ENCODE assay signal across 23 mouse cellular contexts in genomic region chr5:17586518-17587210, GRCm38 (mm10). TPM values are rescaled to one million over a fixed set of nuclear protein-coding genes. Genes with fewer than 3 reads are reported as not detected.
DNase-seq lines count a peak whose midpoint lies in the region; ATAC-seq lines count a peak whose summit lies in the region.
"Had no signal": no experiment of that assay in that cellular context is flagged by ENCODE, and none has a peak within 500 bp of the region (broad histone marks: within the 10 kb centered on the region; RNA-seq: fewer than 3 reads in every experiment).

No protein-coding gene starts in this region.

- H3K4me2 ChIP-seq in neural tube, embryonic 13.5 days: no peak overlapping the region
- H3K4me2 ChIP-seq in forebrain, embryonic 13.5 days: no peak overlapping the region
- H3K4me2 ChIP-seq in hindbrain, embryonic 16.5 days (ENCODE audit: low read length): no peak overlapping the region
- H3K4me2 ChIP-seq in neural tube, embryonic 15.5 days: no peak overlapping the region
- H3K4me2 ChIP-seq: limb, embryonic 15.5 days; liver, embryonic 15.5 days; neural tube, embryonic 12.5 days had no signal

- H3K36me3 ChIP-seq in neural tube, embryonic 13.5 days: no peaks in the 10 kb centered on the region
- no peaks in the 10 kb centered on the region for H3K36me3 ChIP-seq in forebrain, embryonic 13.5 days (ENCODE audit: poor library complexity, severe bottlenecking)
- no peaks in the 10 kb centered on the region for H3K36me3 ChIP-seq in hindbrain, embryonic 16.5 days (ENCODE audit: control insufficient read depth, insufficient read depth, low read length)
- H3K36me3 ChIP-seq in neural tube, embryonic 15.5 days: no peaks in the 10 kb centered on the region
- H3K36me3 ChIP-seq: limb, embryonic 15.5 days; liver, embryonic 15.5 days; neural tube, embryonic 12.5 days had no signal

- H3K27ac ChIP-seq in neural tube, embryonic 13.5 days (replicated peaks): peak overlapping the region; percentile 38; the same call in 1 of the 2 replicates
- H3K27ac ChIP-seq in forebrain, embryonic 13.5 days: no peak overlapping the region; the same call in 1 of the 2 replicates
- H3K27ac ChIP-seq in hindbrain, embryonic 16.5 days (ENCODE audit: low read depth, low read length): no peak overlapping the region
- H3K27ac ChIP-seq in neural tube, embryonic 15.5 days (replicated peaks): no peak overlapping the region
- H3K27ac ChIP-seq: heart, adult 2 months; limb, embryonic 15.5 days; liver, embryonic 15.5 days; neural tube, embryonic 12.5 days had no signal

- peak; percentile 32; the same call in 1 of the 2 replicates for ATAC-seq in neural tube, embryonic 13.5 days (ENCODE audit: low read depth)
- ATAC-seq in forebrain, embryonic 13.5 days: peak; percentile 93
- ATAC-seq in hindbrain, embryonic 16.5 days: peak; percentile 75
- peak; percentile 87; the same call in 1 of the 2 replicates for ATAC-seq in neural tube, embryonic 15.5 days (ENCODE audit: low FRiP score)
- ATAC-seq: intestine, embryonic 16.5 days; lung, postnatal 0 days; Patski had no signal

- no peak for DNase-seq in neural tube, embryonic 10.5 days (ENCODE audit: extremely low spot score, low spot score)
- no peak for DNase-seq in cerebellum, postnatal 36 days
- no peak for DNase-seq in urinary bladder, postnatal 14 days (ENCODE audit: low spot score)
- DNase-seq in adrenal gland, adult 8-10 months: no peak
- DNase-seq: adrenal gland, postnatal 10 days; cerebellum, adult 18-20 months; gastrocnemius, postnatal 25 days; heart, adult 2 months; heart, postnatal 36 days; right cerebral cortex, postnatal 14 days; thymus, postnatal 4 days had no signal

- peaks cover 11% of the 10 kb centered on the region for H3K4me1 ChIP-seq in neural tube, embryonic 13.5 days (replicated peaks)
- H3K4me1 ChIP-seq in forebrain, embryonic 13.5 days: peaks cover 24% of the 10 kb centered on the region
- H3K4me1 ChIP-seq in hindbrain, embryonic 16.5 days (ENCODE audit: control insufficient read depth, insufficient read depth, low read depth, low read length): no peaks in the 10 kb centered on the region
- H3K4me1 ChIP-seq in neural tube, embryonic 15.5 days: 0 out of 2 replicates have a peak, but pooled peaks cover 4% of the 10 kb centered on the region
- H3K4me1 ChIP-seq: limb, embryonic 15.5 days; liver, embryonic 15.5 days; neural tube, embryonic 12.5 days had no signal

- no peak overlapping the region for H3K9ac ChIP-seq in neural tube, embryonic 13.5 days
- H3K9ac ChIP-seq in forebrain, embryonic 13.5 days: no peak overlapping the region
- H3K9ac ChIP-seq in hindbrain, embryonic 16.5 days (ENCODE audit: low read depth, low read length): no peak overlapping the region
- H3K9ac ChIP-seq in neural tube, embryonic 15.5 days (replicated peaks): no peak overlapping the region
- H3K9ac ChIP-seq: limb, embryonic 15.5 days; liver, embryonic 15.5 days; neural tube, embryonic 12.5 days had no signal

- no peaks in the 10 kb centered on the region for H3K9me3 ChIP-seq in neural tube, embryonic 13.5 days
- no peaks in the 10 kb centered on the region for H3K9me3 ChIP-seq in forebrain, embryonic 13.5 days (replicated peaks)
- no peaks in the 10 kb centered on the region for H3K9me3 ChIP-seq in hindbrain, embryonic 16.5 days (ENCODE audit: control insufficient read depth, low read length)
- no peaks in the 10 kb centered on the region for H3K9me3 ChIP-seq in neural tube, embryonic 15.5 days (replicated peaks)
- H3K9me3 ChIP-seq: limb, embryonic 15.5 days; liver, embryonic 15.5 days; neural tube, embryonic 12.5 days had no signal

- WGBS in neural tube, embryonic 13.5 days: 65% methylated on average over 2 of the region's 2 CpGs
- 33% methylated on average over 2 of the region's 2 CpGs for WGBS in forebrain, embryonic 13.5 days
- 63% methylated on average over 2 of the region's 2 CpGs for WGBS in hindbrain, embryonic 16.5 days
- WGBS in neural tube, embryonic 15.5 days: 53% methylated on average over 2 of the region's 2 CpGs

- H3K27me3 ChIP-seq in neural tube, embryonic 13.5 days: no peaks in the 10 kb centered on the region
- H3K27me3 ChIP-seq in forebrain, embryonic 13.5 days: no peaks in the 10 kb centered on the region
- no peaks in the 10 kb centered on the region for H3K27me3 ChIP-seq in hindbrain, embryonic 16.5 days (replicated peaks; ENCODE audit: control insufficient read depth, insufficient read depth, low read length)
- H3K27me3 ChIP-seq in neural tube, embryonic 15.5 days (replicated peaks): no peaks in the 10 kb centered on the region
- H3K27me3 ChIP-seq: limb, embryonic 15.5 days; liver, embryonic 15.5 days; neural tube, embryonic 12.5 days; Patski had no signal

- no peak overlapping the region for H3K4me3 ChIP-seq in neural tube, embryonic 13.5 days
- H3K4me3 ChIP-seq in forebrain, embryonic 13.5 days: no peak overlapping the region
- H3K4me3 ChIP-seq in hindbrain, embryonic 16.5 days (ENCODE audit: low read length): no peak overlapping the region
- H3K4me3 ChIP-seq in neural tube, embryonic 15.5 days (replicated peaks): no peak overlapping the region
- H3K4me3 ChIP-seq: erythroblast, embryonic 14.5 days; heart, adult 2 months; limb, embryonic 15.5 days; liver, embryonic 15.5 days; neural tube, embryonic 12.5 days had no signal

RNA-seq across cellular contexts. Expression of gene Sema3c, which starts 12.6 kb away (rescaled TPM):
- polyA plus RNA-seq in neural tube, embryonic 13.5 days (2015; fragmentation: Nextera tagmentation; extraction: Ambion mirVana): 30.3 and 31.7 TPM in 2 replicates
- polyA plus RNA-seq in forebrain, embryonic 13.5 days (2015; fragmentation: Nextera tagmentation; extraction: Ambion mirVana): 16.6 and 17.4 TPM in 2 replicates
- polyA plus RNA-seq in hindbrain, embryonic 16.5 days (2015; fragmentation: Nextera tagmentation; extraction: Ambion mirVana): 13.3 and 19.0 TPM in 2 replicates
- polyA plus RNA-seq in neural tube, embryonic 15.5 days (2015; fragmentation: Nextera tagmentation; extraction: Ambion mirVana): 30.5 and 33.0 TPM in 2 replicates
- total RNA-seq in adrenal gland, adult 8-10 months (2022): 10 to 100 TPM in 2 of 4 experiments, 1 to 10 TPM in 2; 5.0 to 12.5 (median 9.1) TPM
- total RNA-seq: monocyte, adult 5-6 weeks had no signal
- polyA plus RNA-seq: erythroblast, embryonic 14.5 days had no signal

Comparison
In these comparisons a context has a peak if more than half of its experiments do, and no peak if none do; other contexts are left out.
1. ATAC-seq: peak in every context shown above with its lines; median percentile 93 in forebrain, embryonic 13.5 days; 87 in neural tube, embryonic 15.5 days; 75 in hindbrain, embryonic 16.5 days; 32 in neural tube, embryonic 13.5 days.